In the genomic region with DNA sequence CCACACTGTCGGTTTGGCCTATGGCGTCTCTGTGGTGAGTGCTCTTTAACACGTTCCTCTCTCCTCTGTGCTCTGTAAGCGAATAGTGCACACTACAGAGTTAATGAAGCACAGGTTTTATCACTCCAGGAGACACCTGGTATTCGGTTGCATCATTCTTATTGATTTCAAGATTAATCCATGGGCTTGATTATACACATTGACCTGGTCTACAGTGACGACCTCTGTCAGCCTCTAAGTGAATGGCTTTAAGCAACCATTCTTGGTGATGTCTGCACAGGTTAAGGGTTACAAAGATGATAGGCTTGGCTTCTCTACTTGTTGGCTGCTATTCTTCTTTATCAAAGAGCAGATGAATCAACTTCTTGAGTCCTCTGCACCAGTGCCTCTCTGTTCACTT, we compare ENCODE assay signal across 21 mouse cellular contexts.
DNase-seq lines count a peak whose midpoint lies in the region; ATAC-seq and TF ChIP-seq lines count a peak whose summit lies in the region.
"Had no signal": no experiment of that assay in that cellular context is flagged by ENCODE, and none has a peak within 500 bp of the region (broad histone marks: within the 10 kb centered on the region; RNA-seq: fewer than 3 reads in every experiment).

No protein-coding gene starts in this region.

- no peak for ATAC-seq in liver, embryonic 12.5 days
- ATAC-seq in midbrain, embryonic 11.5 days (ENCODE audit: low FRiP score), result no peak
- ATAC-seq in midbrain, embryonic 15.5 days (replicated peaks), result no peak
- ATAC-seq: activated CD4-positive, CD25-positive, alpha-beta regulatory T cell, adult 4 months; CD4-positive, CD25-positive, alpha-beta regulatory T cell, adult 4 months; Patski had no signal

- 28% methylated on average over 6 of the region's 6 CpGs for WGBS in liver, adult 2 months
- WGBS in liver, embryonic 12.5 days (ENCODE audit: insufficient replicate concordance), result 68% methylated on average over 6 of the region's 6 CpGs
- WGBS in midbrain, embryonic 11.5 days, result 80% methylated on average over 6 of the region's 6 CpGs
- 78% methylated on average over 6 of the region's 6 CpGs for WGBS in midbrain, embryonic 15.5 days

- no peak overlapping the region for H3K9ac ChIP-seq in liver, adult 2 months (ENCODE audit: low read depth, low read length)
- H3K9ac ChIP-seq in liver, embryonic 12.5 days, result no peak overlapping the region
- H3K9ac ChIP-seq in midbrain, embryonic 11.5 days (ENCODE audit: low read length), result no peak overlapping the region
- H3K9ac ChIP-seq in midbrain, embryonic 15.5 days, result no peak overlapping the region

- intact Hi-C loops in heart, postnatal 10 days (cut with DNase I), result no loop called here

- H3K4me2 ChIP-seq in liver, embryonic 12.5 days, result no peak overlapping the region
- no peak overlapping the region for H3K4me2 ChIP-seq in midbrain, embryonic 11.5 days
- H3K4me2 ChIP-seq in midbrain, embryonic 15.5 days, result no peak overlapping the region

- no peak for TF ChIP-seq CTCF in liver, adult 2 months (IDR thresholded peaks at IDR 0.05; ENCODE audit: low read depth, low read length)

- no peaks in the 10 kb centered on the region for H3K9me3 ChIP-seq in liver, embryonic 12.5 days (replicated peaks)
- no peaks in the 10 kb centered on the region for H3K9me3 ChIP-seq in midbrain, embryonic 11.5 days (ENCODE audit: control insufficient read depth, low read length)
- no peaks in the 10 kb centered on the region for H3K9me3 ChIP-seq in midbrain, embryonic 15.5 days
- H3K9me3 ChIP-seq: G1E had no signal

- H3K4me1 ChIP-seq in liver, adult 2 months (ENCODE audit: control insufficient read depth, insufficient read depth, low read length), result peaks cover 37% of the 10 kb centered on the region
- H3K4me1 ChIP-seq in liver, embryonic 12.5 days, result peaks cover 60% of the 10 kb centered on the region
- peaks cover 8% of the 10 kb centered on the region for H3K4me1 ChIP-seq in midbrain, embryonic 11.5 days (ENCODE audit: control insufficient read depth, insufficient read depth, low read length)
- no peaks in the 10 kb centered on the region for H3K4me1 ChIP-seq in midbrain, embryonic 15.5 days

- H3K27ac ChIP-seq in liver, adult 2 months (replicated peaks; ENCODE audit: insufficient read depth, low read depth, low read length), result peak overlapping the region; percentile 6; the same call in 1 of the 2 replicates
- no peak overlapping the region for H3K27ac ChIP-seq in liver, embryonic 12.5 days
- H3K27ac ChIP-seq in midbrain, embryonic 11.5 days (ENCODE audit: low read depth, low read length), result no peak overlapping the region
- H3K27ac ChIP-seq in midbrain, embryonic 15.5 days, result no peak overlapping the region

- no peak overlapping the region for H3K4me3 ChIP-seq in liver, adult 2 months (ENCODE audit: insufficient read depth, low read depth, low read length)
- H3K4me3 ChIP-seq in liver, embryonic 12.5 days, result no peak overlapping the region
- no peak overlapping the region for H3K4me3 ChIP-seq in midbrain, embryonic 11.5 days (ENCODE audit: low read depth, low read length)
- no peak overlapping the region for H3K4me3 ChIP-seq in midbrain, embryonic 15.5 days

- no peaks in the 10 kb centered on the region for H3K27me3 ChIP-seq in liver, adult 2 months (ENCODE audit: control insufficient read depth, insufficient read depth, low read length)
- no peaks in the 10 kb centered on the region for H3K27me3 ChIP-seq in liver, embryonic 12.5 days (replicated peaks)
- peaks cover 12% of the 10 kb centered on the region for H3K27me3 ChIP-seq in midbrain, embryonic 11.5 days (ENCODE audit: control insufficient read depth, insufficient read depth, low read length)
- H3K27me3 ChIP-seq in midbrain, embryonic 15.5 days (replicated peaks), result peaks cover 8% of the 10 kb centered on the region; the same call in 1 of the 2 replicates
- H3K27me3 ChIP-seq: CH12.LX, Patski had no signal

- DNase-seq in heart, adult 11 months, result peak; percentile 1
- no peak for DNase-seq in heart, postnatal 10 days
- DNase-seq in liver, adult 2 months (ENCODE audit: extremely low read depth, low read depth, low spot score), result peak; percentile 93
- DNase-seq in midbrain, embryonic 11.5 days (ENCODE audit: low spot score, missing footprints), result peak; percentile 74
- DNase-seq: adrenal gland, adult 2 months; adrenal gland, adult 8-10 months; adrenal gland, postnatal 10 days; adrenal gland, postnatal 14 days; adrenal gland, postnatal 25 days; adrenal gland, postnatal 36 days; B cell, adult 2 months; cerebellum, adult 11 months; cerebellum, adult 11-12 months; cerebellum, adult 18-20 months had no signal

- H3K79me2 ChIP-seq in liver, adult 2 months (ENCODE audit: control insufficient read depth, insufficient read depth, low read length), result no peaks in the 10 kb centered on the region

- H3K36me3 ChIP-seq in liver, adult 2 months (ENCODE audit: control insufficient read depth, insufficient read depth, low read length), result no peaks in the 10 kb centered on the region
- no peaks in the 10 kb centered on the region for H3K36me3 ChIP-seq in liver, embryonic 12.5 days
- no peaks in the 10 kb centered on the region for H3K36me3 ChIP-seq in midbrain, embryonic 11.5 days (ENCODE audit: control insufficient read depth, insufficient read depth, low read length)
- no peaks in the 10 kb centered on the region for H3K36me3 ChIP-seq in midbrain, embryonic 15.5 days (replicated peaks)

- no peak for TF ChIP-seq POLR2A in liver, adult 2 months (IDR thresholded peaks at IDR 0.05; ENCODE audit: extremely low read depth, insufficient read depth, low read length)

Comparison
In these comparisons a context has a peak if more than half of its experiments do, and no peak if none do; other contexts are left out.
1. DNase-seq: peak in heart, adult 11 months (single experiment), liver, adult 2 months (single experiment) and midbrain, embryonic 11.5 days (single experiment); none in heart, postnatal 10 days (0 of 2).